Mouse (Mus musculus) frontal cortex, adult (tissue): ENCODE measurements around the gene Vstm2l.

ENCODE experiments used
- ATAC-seq: cut with Nextera tagmentation; 2 replicates; pipeline ENCODE4 v1.9.2; 2017; ENCODE audit warnings: mild to moderate bottlenecking, moderate library complexity, mixed read lengths; ENCODE audit not compliant: low TSS enrichment

Gene Vstm2l

GRCm38 (mm10) chr2:157914105-157914764 lies at the start of gene Vstm2l:
Vstm2l (plus strand) TSS chr2:157914653.
- ATAC-seq = peak; percentile 18; the same call in 1 of the 2 replicates

- ATAC-seq = no peak
These were observed 47.3 kb upstream of the Vstm2l start for GRCm38 (mm10) chr2:157867126-157867525.

- ATAC-seq = no peak
These were observed 44.2 kb upstream of the Vstm2l start for GRCm38 (mm10) chr2:157870247-157870646.

GRCm38 (mm10) chr2:157873223-157873622 lies 41.2 kb upstream of the Vstm2l start:
- ATAC-seq = 0 out of 2 replicates have a peak, but pooled peaks have one; percentile 12

- no peak for ATAC-seq
These were observed 40.8 kb upstream of the Vstm2l start for GRCm38 (mm10) chr2:157873691-157874090.

- peak; percentile 57; the same call in 1 of the 2 replicates for ATAC-seq
These were observed 39.3 kb upstream of the Vstm2l start for GRCm38 (mm10) chr2:157875111-157875510.

- ATAC-seq = no peak
These were observed 37.1 kb upstream of the Vstm2l start for GRCm38 (mm10) chr2:157877394-157877793.

- ATAC-seq = peak; percentile 87
These were observed 36.5 kb upstream of the Vstm2l start for GRCm38 (mm10) chr2:157877967-157878366.

- no peak for ATAC-seq
These were observed 32.5 kb upstream of the Vstm2l start for GRCm38 (mm10) chr2:157881939-157882338.

- ATAC-seq = no peak
These were observed 27.0 kb upstream of the Vstm2l start for GRCm38 (mm10) chr2:157887275-157888025.

- ATAC-seq = peak; percentile 73
These were observed 23.3 kb upstream of the Vstm2l start for GRCm38 (mm10) chr2:157891166-157891565.

GRCm38 (mm10) chr2:157897131-157897530 lies 17.3 kb upstream of the Vstm2l start:
- ATAC-seq = no peak

GRCm38 (mm10) chr2:157913204-157913636 lies 1.2 kb upstream of the Vstm2l start:
- ATAC-seq = no peak

GRCm38 (mm10) chr2:157913705-157914104 lies 748 bp upstream of the Vstm2l start:
- ATAC-seq = no peak

GRCm38 (mm10) chr2:157914889-157915517 lies 550 bp downstream of the Vstm2l start:
- peak; percentile 57 for ATAC-seq

GRCm38 (mm10) chr2:157918529-157918928 lies 4.1 kb downstream of the Vstm2l start:
- no peak for ATAC-seq

- no peak for ATAC-seq
These were observed 7.1 kb downstream of the Vstm2l start for GRCm38 (mm10) chr2:157921551-157921950.

- ATAC-seq = no peak
These were observed 9.0 kb downstream of the Vstm2l start for GRCm38 (mm10) chr2:157923406-157923805.

- no peak for ATAC-seq
These were observed 10.1 kb downstream of the Vstm2l start for GRCm38 (mm10) chr2:157924504-157924903.

- ATAC-seq = peak; percentile 58
These were observed 12.0 kb downstream of the Vstm2l start for GRCm38 (mm10) chr2:157926502-157926901.

- peak; percentile 60 for ATAC-seq
These were observed 12.5 kb downstream of the Vstm2l start for GRCm38 (mm10) chr2:157926927-157927326.

GRCm38 (mm10) chr2:157927397-157927796 lies 12.9 kb downstream of the Vstm2l start:
- ATAC-seq = no peak

GRCm38 (mm10) chr2:157927815-157928214 lies 13.4 kb downstream of the Vstm2l start:
- no peak for ATAC-seq
